Mouse (Mus musculus) adrenal gland, adult (tissue): ENCODE results near the gene Vangl1.

Experiments
- DNase-seq, 2 experiments: peaks; one replicate each; pipeline ENCODE4 v3.0.0; 2022 to 2023; ENCODE audit warnings: low spot score in 1 of 2; ENCODE audit not compliant: inconsistent age in 2 of 2

Vangl1 gene

DNA sequence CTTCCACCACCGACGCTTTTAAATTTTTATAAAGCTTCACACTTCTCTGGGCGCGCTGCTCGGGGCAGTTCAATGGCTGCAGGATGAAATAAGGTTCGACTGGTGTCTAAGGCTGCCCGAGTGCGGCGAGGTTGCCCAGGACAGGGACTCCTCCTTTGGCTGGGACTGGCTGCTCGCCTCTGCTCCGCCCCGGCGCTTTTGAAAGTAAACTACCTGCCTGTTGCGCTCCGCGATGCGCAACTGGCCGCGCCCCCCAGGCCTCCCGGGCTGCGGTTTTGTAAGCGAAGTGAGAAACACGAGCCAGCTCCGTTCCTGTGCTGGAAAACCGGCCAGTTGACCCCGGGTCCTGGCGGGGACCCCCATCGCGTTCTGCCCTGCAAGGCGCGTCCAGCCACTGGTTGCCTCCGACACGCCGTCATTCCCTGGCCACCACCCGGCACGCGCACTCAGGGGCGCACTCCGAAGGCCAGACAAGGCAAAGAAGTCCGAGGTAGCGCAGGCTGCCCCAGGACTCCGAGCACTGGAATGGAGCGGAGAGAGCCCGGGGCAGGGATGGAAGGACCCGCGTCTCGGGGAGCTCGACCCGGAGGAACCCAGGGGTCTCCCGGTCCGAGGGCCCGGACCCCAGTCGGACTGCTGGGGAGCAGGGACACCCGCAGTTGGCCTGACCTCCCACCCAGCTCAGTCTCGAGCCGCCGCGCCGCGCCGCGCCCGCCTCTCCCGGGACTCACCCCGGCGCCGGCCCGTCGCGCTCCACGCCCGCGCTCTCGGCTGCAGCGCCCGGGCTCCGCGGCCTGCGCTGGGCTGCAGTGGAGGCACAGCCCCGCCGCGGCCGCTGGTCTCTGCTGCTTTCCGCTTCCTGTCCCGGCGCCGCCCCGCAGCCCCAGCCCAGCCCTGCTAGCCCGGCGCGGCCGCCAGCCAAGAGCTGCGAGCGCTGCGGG lies at the start of gene Vangl1:
TSS of gene Vangl1 (minus strand) at position 913 of the 941 bp plus-strand sequence.
- peak; percentile 85 to 93 for DNase-seq

DNA sequence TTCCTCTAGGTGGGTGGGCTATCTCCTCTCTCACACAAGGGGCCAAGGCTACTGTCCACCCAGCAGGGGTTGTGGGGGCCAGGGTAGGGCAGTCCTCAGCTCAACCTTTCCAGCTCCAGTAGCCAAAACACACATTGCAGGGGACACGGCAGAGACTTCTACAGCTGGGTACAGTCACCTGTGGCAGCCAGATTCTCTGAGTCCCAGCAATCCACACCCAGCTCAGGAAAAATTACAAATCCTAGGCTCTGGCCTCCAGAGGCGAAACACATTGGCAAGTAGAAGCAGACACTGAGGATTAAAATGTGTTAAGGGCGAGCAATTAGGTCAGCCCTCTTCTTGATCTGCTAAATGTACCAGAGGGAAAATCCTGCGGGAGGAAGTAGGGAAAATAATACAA lies 49.1 kb upstream of the Vangl1 start:
- DNase-seq, result no peak

DNA sequence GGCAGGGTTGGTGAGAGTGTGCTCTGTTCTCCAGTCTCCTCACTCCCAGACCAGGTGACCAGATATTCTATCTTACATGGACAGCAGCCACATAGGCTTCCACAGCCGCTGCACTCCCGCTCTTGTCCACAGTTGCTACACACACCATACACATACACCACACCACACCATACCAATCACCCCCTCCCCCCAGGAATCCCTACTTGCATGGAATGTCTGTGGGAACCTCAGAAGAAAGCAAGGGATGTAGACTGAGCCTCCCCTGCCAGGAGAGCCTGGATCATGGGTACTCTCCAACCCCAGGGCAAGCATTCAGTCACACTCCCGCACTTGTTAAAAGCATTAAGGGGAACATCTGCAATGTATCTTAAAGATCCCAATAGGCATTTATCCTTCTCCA lies 48.4 kb upstream of the Vangl1 start:
- no peak for DNase-seq

DNA sequence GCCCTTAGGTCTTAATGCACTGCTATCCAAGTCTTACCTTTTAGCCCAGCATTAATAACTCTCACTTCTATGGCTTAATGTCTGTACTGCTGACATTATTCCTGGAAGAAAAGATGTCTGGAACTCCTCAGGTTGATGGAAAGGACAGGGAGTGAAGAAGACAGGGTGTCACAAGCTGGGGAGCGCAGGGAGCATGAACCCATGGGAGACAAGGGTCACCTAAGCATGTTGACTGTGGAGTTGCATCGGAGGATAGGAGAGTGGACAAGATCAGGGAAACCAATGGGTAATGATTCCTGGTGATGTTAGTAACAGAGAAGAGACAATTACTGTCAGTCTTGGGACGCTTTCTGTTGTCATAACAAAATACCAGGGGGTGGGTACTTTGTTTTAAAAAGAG lies 46.4 kb upstream of the Vangl1 start:
- no peak for DNase-seq

DNA sequence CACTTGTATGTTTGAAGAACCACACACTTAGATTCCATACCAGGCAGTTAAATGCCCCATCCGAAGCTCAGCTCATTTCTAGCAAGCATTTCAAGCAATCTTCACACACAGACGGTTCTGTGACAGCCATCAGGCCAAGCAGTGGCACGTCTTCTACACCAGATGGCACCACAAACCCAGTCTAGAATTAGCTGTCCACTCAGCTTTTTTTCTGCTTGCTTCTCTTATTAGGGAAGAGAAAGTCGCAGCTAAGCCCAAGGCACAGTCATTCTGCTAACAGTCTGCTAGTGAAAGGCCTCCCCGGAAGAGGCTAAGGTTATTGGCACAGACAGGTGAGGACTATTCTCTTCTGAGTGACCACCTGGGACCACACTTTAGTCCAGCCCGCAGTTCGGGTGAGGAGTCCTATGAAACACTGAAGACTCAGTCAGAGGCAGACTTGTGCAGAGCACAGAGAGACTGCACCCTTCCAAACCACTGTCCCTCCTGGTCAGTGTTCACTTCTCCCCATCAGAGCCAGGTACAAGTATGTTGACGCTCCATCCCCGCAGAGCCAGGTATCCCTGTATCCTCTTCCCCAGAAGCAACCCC lies 45.0 kb upstream of the Vangl1 start:
- DNase-seq, result peak; percentile 37 to 80

DNA sequence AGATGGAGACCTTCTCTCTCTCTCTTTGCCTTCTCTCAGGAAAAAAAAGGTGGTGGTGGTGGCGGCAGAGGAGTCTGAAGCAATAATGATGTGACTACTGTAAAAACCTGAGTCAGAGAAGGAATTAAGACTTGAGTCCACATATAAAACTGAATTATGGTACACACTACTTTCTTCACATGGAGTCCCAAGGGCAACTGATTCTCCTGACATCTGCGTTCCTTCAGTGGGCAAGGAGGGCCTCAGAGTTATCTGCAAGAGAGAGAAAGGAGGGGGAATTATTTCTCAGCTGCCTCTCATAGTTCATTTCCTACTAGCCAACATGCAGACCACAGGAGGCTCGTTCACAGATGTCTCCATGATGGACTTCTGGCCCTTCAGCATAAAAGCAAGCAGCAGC lies 40.1 kb upstream of the Vangl1 start:
- DNase-seq, result no peak

DNA sequence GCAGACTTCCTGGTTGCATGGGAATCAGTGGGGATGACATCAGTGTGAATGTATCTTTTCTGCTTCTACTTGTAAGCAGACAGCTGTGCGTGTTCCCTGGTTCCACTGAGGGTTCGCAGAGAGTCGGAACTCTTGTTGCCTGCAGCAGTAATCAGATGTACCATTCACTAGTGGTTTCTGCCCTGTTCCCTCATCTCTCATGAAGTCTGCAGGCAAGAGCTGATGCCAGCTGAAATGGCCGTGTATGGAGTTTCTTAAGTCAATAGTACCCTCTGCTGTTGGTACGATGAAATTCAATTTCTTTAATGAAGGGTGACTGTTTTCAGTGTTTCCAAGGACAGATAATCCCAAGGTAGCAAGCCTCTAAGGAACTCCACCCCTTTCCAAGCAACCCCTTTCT lies 38.4 kb upstream of the Vangl1 start:
- DNase-seq, result peak; percentile 29 to 80

DNA sequence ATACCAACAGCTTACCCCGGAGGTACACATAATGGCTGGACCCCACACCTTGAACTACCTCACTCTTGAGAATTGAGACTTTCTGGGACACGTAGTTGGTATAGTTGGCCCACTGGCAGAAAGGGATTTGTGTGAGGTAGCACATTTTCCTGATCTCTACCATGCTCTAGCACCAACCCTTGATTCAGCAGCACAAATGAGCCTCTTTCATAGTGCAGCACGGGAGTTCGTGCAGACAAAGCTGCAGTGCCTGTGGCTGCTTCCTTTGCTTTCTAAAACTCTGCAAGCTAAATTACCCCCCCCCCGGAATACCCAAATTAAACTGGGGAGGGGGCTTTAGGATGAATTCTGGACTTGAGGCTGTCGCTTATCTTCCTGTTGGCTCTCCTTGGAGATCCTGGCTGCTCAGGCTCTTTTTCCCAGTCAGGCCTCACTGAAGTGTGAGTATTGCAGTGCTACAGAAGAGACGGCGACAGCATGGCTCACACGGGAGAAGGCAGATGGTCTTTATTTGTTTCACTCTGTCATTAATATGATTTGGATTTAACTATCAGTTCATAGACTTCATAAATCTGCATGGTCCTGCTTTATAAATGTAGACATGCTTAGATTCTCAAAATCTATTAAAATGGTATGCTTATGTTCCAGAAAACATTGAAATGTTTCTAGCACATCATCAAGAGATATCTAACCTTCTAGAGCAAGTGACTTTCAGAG lies 27.1 kb upstream of the Vangl1 start:
- no peak for DNase-seq

DNA sequence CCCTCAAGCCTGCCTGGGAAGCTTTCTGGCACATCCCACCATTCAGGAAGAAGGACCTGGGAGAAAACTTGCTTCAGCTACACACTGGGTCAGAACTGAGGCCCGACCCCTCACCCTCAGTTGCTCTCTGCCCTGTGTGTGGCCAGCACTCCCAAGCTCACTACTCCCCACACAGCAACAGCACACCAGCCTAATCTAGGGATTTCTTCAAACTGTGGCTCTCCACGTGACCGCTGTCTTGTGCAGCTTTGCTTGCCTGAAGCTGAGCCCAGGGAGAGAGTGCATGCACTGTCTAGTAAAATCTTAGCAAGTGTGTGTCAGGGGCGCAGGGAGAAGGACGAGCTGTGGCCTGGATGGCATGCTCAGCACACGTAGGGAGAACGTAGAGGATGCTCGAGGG lies 18.3 kb upstream of the Vangl1 start:
- no peak for DNase-seq

DNA sequence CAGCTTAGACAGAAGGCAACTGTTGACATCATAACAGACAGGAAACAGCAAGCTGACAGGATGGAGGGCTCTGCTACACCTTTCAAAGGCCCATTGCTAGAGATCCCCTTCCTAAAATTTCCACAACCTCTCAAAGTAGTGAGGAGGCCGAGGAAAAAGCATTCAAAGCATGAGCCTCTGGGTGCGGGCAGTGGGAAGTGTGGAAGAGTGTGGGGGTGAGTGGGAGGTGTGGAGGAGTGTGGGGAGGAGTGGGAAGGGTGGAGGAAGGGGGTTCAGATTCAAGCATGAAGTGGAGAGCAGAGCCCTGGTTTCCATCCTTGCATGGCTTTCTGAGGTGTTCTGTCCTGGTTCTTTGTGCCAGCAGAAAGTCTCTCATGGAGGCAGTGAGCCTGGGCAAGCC lies 13.8 kb upstream of the Vangl1 start:
- no peak for DNase-seq

DNA sequence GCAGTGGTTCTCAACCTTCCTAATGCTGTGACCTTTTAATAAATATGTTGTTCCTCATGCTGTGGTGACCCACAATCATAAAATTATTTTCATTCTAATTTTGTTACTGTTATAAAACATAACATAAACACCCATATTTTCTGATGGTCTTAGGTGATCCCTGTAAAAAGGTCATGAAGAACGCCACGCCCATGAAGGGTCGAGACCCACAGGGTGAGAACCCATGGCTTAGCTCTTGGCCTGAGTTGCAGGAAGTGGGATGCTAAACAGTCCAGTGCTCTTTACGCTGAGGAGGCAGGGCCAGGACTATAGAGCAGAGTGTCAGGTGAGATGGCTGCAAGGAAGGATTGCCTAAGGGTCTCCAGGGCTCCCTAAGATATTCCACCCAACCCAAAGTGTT lies 10.2 kb upstream of the Vangl1 start:
- no peak for DNase-seq

DNA sequence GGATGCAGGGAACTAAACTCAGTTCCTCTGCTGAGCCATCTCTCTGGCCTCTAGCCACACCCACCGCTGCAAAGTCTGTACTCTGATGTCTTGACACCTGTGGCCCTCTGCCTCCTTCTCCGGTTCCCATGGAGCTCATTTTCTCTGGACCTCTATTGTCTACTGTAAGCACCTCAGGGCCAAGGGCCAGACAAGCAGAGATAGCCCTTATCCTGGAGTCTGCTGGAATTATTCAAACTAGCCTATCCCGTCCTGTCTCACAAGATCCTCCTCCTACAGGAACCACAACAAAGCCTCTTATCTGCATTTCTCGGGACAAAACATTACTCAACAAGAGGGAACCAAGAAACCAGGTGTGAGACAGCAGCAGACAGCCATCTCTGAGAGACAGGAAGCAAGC lies 9.8 kb upstream of the Vangl1 start:
- no peak for DNase-seq

DNA sequence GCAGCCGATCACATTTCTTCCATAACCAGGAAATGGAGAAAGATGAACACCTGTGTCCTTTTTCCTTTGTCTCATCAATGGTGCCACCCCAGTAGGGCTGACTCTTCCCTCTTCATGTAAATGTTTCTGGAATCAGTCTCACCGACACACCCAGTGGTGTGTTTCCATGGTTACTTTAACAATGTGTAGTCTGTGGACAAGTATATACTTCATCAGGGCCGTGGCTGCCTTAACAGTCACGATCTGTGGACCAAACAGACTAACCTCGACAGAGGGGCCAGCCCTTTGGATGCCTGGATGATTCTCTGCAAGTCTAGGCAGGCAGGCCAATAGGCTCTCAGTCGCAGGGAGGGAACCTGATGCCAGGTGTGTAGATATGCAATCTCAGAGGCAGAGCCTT lies 8.4 kb upstream of the Vangl1 start:
- DNase-seq, result no peak

DNA sequence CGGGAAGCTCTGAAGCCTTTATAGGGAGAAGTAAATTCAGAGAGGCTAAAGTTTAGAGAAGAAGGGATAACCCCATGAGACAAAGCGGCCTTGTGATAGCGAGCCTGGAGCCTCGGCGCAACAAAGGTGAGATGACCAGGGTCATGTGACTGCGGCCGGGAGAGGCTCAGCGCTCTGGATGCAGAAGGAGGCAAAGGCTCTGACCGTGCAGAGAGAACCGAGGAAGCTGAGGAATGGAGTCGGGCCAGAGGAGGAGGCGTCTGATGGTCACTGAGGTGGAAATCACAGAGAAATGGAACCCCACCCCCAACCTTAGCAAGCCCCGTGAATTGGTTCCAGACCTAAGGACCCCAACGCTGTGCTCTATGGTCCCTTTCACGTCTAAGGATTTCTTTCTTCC lies 7.8 kb upstream of the Vangl1 start:
- DNase-seq, result no peak

DNA sequence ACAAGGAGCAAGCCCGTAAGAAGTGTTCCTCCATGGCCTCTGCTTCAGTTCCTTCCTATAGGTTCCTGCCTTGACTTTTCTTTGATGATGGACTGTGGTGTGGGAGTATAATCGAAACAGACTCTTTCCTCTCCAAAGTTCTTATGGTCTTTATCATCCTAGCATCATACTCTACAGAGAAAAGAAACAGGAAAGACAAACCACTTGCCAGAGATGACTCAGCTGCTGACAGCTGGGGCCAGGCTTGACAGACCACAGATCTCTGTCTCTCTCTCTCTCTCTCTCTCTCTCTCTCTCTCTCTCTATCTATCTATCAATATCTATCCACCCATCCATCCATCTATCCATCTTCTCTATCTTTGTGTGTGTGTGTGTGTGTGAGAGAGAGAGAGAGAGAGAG lies 6.8 kb upstream of the Vangl1 start:
- DNase-seq, result no peak

DNA sequence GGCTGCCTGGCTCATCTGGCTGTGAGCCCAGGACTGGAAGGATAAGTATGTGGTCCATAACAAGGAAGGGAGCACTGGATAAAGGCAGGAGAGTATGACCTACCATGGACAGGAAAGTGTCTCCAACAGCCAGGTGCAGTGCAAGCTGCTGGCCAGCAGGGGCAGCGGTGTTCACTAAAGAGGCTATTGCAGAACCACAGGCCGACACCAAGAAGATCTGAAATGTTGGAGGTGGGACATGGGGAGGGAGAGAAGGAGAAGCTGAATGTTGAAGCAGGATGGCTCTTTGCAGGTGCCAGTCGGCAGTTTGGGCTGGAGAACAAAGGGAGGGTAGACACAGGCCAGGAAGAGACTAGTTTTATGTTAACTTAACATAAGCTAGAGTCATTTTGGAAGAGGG lies 6.3 kb upstream of the Vangl1 start:
- no peak for DNase-seq

DNA sequence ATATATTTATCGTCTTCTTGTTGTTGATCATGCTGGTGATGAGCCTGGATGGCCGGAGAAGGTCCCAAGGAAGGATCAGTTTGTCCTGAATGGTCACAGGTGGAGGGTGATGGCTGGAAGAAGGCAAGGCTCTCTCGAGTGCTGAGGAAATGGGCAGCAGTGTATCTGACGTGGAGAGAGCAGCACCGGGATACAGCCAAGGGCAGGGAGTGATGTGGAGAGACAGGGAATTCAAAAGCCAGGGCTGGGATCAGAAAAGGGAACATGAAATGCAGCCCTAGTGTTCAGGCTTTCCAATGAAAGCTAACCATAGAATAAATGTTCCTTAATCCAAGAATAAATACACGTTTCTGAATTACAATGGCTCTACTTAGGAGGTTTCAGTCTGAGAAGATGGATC lies 4.4 kb upstream of the Vangl1 start:
- DNase-seq, result no peak

DNA sequence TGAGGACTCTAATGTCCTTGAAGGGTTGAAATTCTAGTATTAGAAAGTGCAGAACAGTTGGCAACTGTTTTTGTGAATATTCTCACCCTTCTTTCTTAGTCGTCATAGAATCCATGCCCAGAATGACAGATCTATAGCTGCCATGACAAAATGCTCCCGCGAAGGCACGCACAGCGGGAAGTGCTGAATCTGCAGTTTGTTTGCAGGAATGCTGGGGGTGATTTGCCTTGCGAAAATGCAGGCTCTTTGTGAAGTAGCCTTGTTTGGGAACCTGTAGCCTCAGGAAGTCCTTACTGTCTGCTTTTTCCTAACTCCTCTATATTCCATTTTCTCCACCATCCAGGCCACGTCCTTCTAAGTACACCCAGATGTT lies 951 bp upstream of the Vangl1 start:
- no peak for DNase-seq

DNA sequence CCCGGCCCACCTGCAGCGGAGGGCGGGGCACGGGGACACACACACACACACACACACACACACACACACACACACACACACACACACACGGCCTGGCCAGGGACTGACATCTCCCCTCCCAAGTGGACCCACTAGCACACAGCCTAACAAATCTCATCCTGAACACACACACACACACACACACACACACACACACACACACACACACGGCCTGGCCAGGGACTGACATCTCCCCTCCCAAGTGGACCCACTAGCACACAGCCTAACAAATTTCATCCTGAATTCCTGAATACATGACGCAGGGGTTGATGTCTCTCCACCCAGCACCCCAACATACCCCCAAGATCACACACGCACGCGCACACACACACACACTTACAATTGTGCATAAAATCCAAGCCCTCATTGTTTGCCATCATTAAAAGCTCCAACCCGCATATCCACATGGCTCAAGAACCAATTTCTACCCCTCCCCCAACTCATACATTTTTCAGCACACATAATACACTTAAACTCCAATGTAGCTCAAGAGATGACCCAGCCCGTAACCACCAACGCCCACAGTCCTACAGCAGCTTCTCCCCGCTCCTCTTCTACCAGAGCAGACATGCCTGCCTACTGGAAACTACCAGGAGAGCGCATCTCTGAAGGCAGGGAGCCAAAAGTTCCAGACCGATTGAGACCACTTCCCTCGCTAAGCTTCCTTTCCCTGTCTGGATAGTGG lies 403 bp upstream of the Vangl1 start:
- peak in 1 of 2 experiments; percentile 64 for DNase-seq

DNA sequence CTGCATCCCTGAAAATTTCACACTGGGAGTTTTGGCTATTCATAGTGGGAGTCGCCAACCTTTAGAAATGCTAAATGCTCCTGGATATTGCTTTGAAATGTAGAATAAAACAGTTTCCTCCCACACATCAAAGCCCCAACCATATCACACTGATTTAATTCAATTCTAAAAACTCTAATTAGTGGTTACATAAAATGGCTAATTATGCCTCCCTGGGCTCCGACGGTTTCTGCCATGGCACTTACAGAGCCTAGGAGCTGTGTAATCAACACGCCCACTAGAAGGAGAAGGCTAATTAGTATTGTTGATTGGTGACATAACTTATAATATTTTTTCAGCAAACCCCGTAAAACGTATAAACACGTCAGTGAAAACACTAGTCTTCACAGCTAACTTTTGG lies 1.4 kb downstream of the Vangl1 start:
- no peak for DNase-seq

DNA sequence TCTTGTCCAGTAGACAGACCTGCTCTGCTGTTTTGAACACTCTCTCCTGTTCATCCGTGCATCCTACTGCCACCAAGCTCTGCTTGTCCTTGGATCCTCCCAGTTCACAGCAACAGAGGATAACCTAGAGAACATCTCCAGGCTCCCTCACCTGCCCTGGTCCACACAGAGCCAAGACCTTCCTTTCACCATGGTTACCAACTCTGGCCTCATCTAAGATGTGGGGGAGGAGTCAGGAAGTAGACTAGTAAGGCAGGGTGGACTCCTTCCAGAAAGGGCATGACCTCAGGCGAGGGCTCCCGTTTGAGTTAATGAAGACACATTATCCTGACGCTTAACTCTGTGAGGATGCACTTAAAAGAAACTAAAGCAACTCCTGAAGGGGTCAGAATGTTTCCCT lies 4.5 kb downstream of the Vangl1 start:
- DNase-seq, result no peak
